Mouse (Mus musculus) midbrain, embryonic 15.5 days (tissue): ENCODE data around the gene Tgfbr3. TPM values are rescaled to one million over a fixed set of nuclear protein-coding genes. Genes with fewer than 3 reads are reported as not detected.

ENCODE experiments used
- ATAC-seq: fragments of 200-750 bp; cut with Nextera tagmentation; replicated peaks from 2 replicates; pipeline ENCODE4 v1.8.0; 2017; ENCODE audit warnings: moderate TSS enrichment
- H3K27ac ChIP-seq: fragments of 300-500 bp; sonication (generic); 2 replicates; pipeline ENCODE4 v1.5.1; 2015; ENCODE audit warnings: mild to moderate bottlenecking, inconsistent platforms
- H3K27me3 ChIP-seq: fragments of 300-500 bp; sonication (generic); replicated peaks from 2 replicates; pipeline ENCODE4 v1.6.1; 2015; ENCODE audit warnings: inconsistent platforms
- H3K36me3 ChIP-seq: fragments of 300-500 bp; sonication (generic); replicated peaks from 2 replicates; pipeline ENCODE4 v1.6.1; 2015; ENCODE audit warnings: inconsistent platforms
- H3K4me1 ChIP-seq: fragments of 300-500 bp; sonication (generic); 2 replicates; pipeline ENCODE4 v1.6.1; 2015; ENCODE audit warnings: inconsistent platforms
- H3K4me2 ChIP-seq: fragments of 300-500 bp; sonication (generic); 2 replicates; pipeline ENCODE4 v1.6.1; 2015; ENCODE audit warnings: inconsistent platforms, mild to moderate bottlenecking, moderate library complexity
- H3K4me3 ChIP-seq: fragments of 300-500 bp; sonication (generic); 2 replicates; pipeline ENCODE4 v1.5.1; 2015; ENCODE audit warnings: mild to moderate bottlenecking, inconsistent platforms
- H3K9ac ChIP-seq: fragments of 300-500 bp; sonication (generic); 2 replicates; pipeline ENCODE4 v1.6.1; 2015; ENCODE audit warnings: mild to moderate bottlenecking, inconsistent platforms
- H3K9me3 ChIP-seq: fragments of 300-500 bp; sonication (generic); 2 replicates; pipeline ENCODE4 v1.6.1; 2016; ENCODE audit warnings: inconsistent platforms
- WGBS: fragments of 180-500 bp; shearing (Covaris S2); methylation state at CpG from one replicate; pipeline ENCODE4 v1.1.7; 2015; ENCODE audit warnings: mixed read lengths; 5-methylcytosine and 5-hydroxymethylcytosine counted together
- polyA plus RNA-seq: library from polyadenylated mRNA; unstranded; fragments of >200 nt; fragmentation: Nextera tagmentation; extraction: Ambion mirVana; gene quantifications from 2 replicates; pipeline ENCODE4 v1.2.1, GENCODE M21; 2015

Gene Tgfbr3
- polyA plus RNA-seq, 1 experiment from 2014 or later: 6.5 TPM

GRCm38 (mm10) chr5:107159914-107160890, 129.2 kb downstream of the Tgfbr3 start:
- H3K36me3 ChIP-seq: no peaks in the 10 kb centered on the region

GRCm38 (mm10) chr5:107158531-107159178, 130.8 kb downstream of the Tgfbr3 start:
- H3K4me1 ChIP-seq: 0 out of 2 replicates have a peak, but pooled peaks cover 8% of the 10 kb centered on the region
- no peak overlapping the region for H3K27ac ChIP-seq
- H3K4me3 ChIP-seq: no peak overlapping the region
- H3K4me2 ChIP-seq: no peak overlapping the region
- ATAC-seq: peak; percentile 56; the same call in 1 of the 2 replicates
- H3K9ac ChIP-seq: no peak overlapping the region
- WGBS: 62% methylated on average over 7 of the region's 7 CpGs
- H3K27me3 ChIP-seq: no peaks in the 10 kb centered on the region
- no peaks in the 10 kb centered on the region for H3K36me3 ChIP-seq
- no peaks in the 10 kb centered on the region for H3K9me3 ChIP-seq

More at GRCm38 (mm10) chr5:107159914-107160890, 129.2 kb downstream of the Tgfbr3 start:
- H3K27me3 ChIP-seq: no peaks in the 10 kb centered on the region
- H3K9me3 ChIP-seq: no peaks in the 10 kb centered on the region
- no peak overlapping the region for H3K9ac ChIP-seq
- 0 out of 2 replicates have a peak, but pooled peaks cover 8% of the 10 kb centered on the region for H3K4me1 ChIP-seq
- no peak for ATAC-seq
- no peak overlapping the region for H3K4me2 ChIP-seq
- H3K4me3 ChIP-seq: no peak overlapping the region
- WGBS: 88% methylated on average over 8 of the region's 8 CpGs
- H3K27ac ChIP-seq: no peak overlapping the region

GRCm38 (mm10) chr5:107157384-107157783, 132.0 kb downstream of the Tgfbr3 start:
- 57% methylated on average over 9 of the region's 9 CpGs for WGBS
- no peak overlapping the region for H3K9ac ChIP-seq
- 0 out of 2 replicates have a peak, but pooled peaks cover 8% of the 10 kb centered on the region for H3K4me1 ChIP-seq
- H3K36me3 ChIP-seq: no peaks in the 10 kb centered on the region
- no peak overlapping the region for H3K27ac ChIP-seq
- H3K4me2 ChIP-seq: no peak overlapping the region
- no peaks in the 10 kb centered on the region for H3K9me3 ChIP-seq
- ATAC-seq: no peak
- no peaks in the 10 kb centered on the region for H3K27me3 ChIP-seq
- no peak overlapping the region for H3K4me3 ChIP-seq

- no peaks in the 10 kb centered on the region for H3K27me3 ChIP-seq
- H3K4me2 ChIP-seq: no peak overlapping the region
- H3K9me3 ChIP-seq: no peaks in the 10 kb centered on the region
- no peak overlapping the region for H3K9ac ChIP-seq
- H3K4me3 ChIP-seq: no peak overlapping the region
- no peak for ATAC-seq
- WGBS: 87% methylated on average over 3 of the region's 3 CpGs
- H3K36me3 ChIP-seq: no peaks in the 10 kb centered on the region
- no peak overlapping the region for H3K27ac ChIP-seq
- H3K4me1 ChIP-seq: peaks cover 12% of the 10 kb centered on the region
Measured at GRCm38 (mm10) chr5:107156096-107156495, 133.3 kb downstream of the Tgfbr3 start.

GRCm38 (mm10) chr5:107152989-107153388, 136.4 kb downstream of the Tgfbr3 start:
- H3K4me2 ChIP-seq: no peak overlapping the region
- no peaks in the 10 kb centered on the region for H3K9me3 ChIP-seq
- WGBS: 86% methylated on average over 4 of the region's 4 CpGs
- H3K9ac ChIP-seq: no peak overlapping the region
- no peaks in the 10 kb centered on the region for H3K27me3 ChIP-seq
- ATAC-seq: no peak
- no peaks in the 10 kb centered on the region for H3K36me3 ChIP-seq
- no peak overlapping the region for H3K27ac ChIP-seq
- no peak overlapping the region for H3K4me3 ChIP-seq
- H3K4me1 ChIP-seq: peaks cover 10% of the 10 kb centered on the region

- no peak overlapping the region for H3K4me2 ChIP-seq
- no peaks in the 10 kb centered on the region for H3K36me3 ChIP-seq
- H3K9me3 ChIP-seq: no peaks in the 10 kb centered on the region
- ATAC-seq: no peak
- H3K4me1 ChIP-seq: peaks cover 16% of the 10 kb centered on the region
- H3K9ac ChIP-seq: no peak overlapping the region
- no peak overlapping the region for H3K27ac ChIP-seq
- 58% methylated on average over 3 of the region's 3 CpGs for WGBS
- no peak overlapping the region for H3K4me3 ChIP-seq
- H3K27me3 ChIP-seq: no peaks in the 10 kb centered on the region
Measured at GRCm38 (mm10) chr5:107151320-107151719, 138.1 kb downstream of the Tgfbr3 start.

GRCm38 (mm10) chr5:107150555-107151312, 138.7 kb downstream of the Tgfbr3 start:
- Histone ChIP-seq H3K36me3 (no peaks in the 10 kb centered on the region), H3K4me1 (peaks cover 16% of the 10 kb centered on the region), H3K27ac (no peak overlapping the region), H3K9me3 (no peaks in the 10 kb centered on the region), H3K4me2 (no peak overlapping the region), H3K9ac (no peak overlapping the region), H3K4me3 (no peak overlapping the region), H3K27me3 (no peaks in the 10 kb centered on the region)
- ATAC-seq: no peak
- WGBS: 45% methylated on average over 9 of the region's 9 CpGs

- H3K36me3 ChIP-seq: no peaks in the 10 kb centered on the region
- 15% methylated on average over 13 of the region's 13 CpGs for WGBS
- no peak overlapping the region for H3K9ac ChIP-seq
- no peaks in the 10 kb centered on the region for H3K9me3 ChIP-seq
- H3K4me1 ChIP-seq: peaks cover 31% of the 10 kb centered on the region
- H3K4me3 ChIP-seq: no peak overlapping the region
- no peak overlapping the region for H3K27ac ChIP-seq
- peak; percentile 63 for ATAC-seq
- no peaks in the 10 kb centered on the region for H3K27me3 ChIP-seq
- no peak overlapping the region for H3K4me2 ChIP-seq
Measured at GRCm38 (mm10) chr5:107147951-107148766, 141.3 kb downstream of the Tgfbr3 start.

- Histone ChIP-seq H3K9ac (no peak overlapping the region), H3K4me1 (peaks cover 31% of the 10 kb centered on the region), H3K27me3 (no peaks in the 10 kb centered on the region), H3K4me3 (no peak overlapping the region), H3K9me3 (no peaks in the 10 kb centered on the region), H3K4me2 (no peak overlapping the region), H3K36me3 (no peaks in the 10 kb centered on the region), H3K27ac (no peak overlapping the region)
- ATAC-seq: no peak
Measured at GRCm38 (mm10) chr5:107147413-107147812, 142.0 kb downstream of the Tgfbr3 start.

GRCm38 (mm10) chr5:107146111-107146616, 143.3 kb downstream of the Tgfbr3 start:
- no peaks in the 10 kb centered on the region for H3K27me3 ChIP-seq
- H3K4me3 ChIP-seq: no peak overlapping the region
- no peaks in the 10 kb centered on the region for H3K9me3 ChIP-seq
- no peak overlapping the region for H3K4me2 ChIP-seq
- no peak overlapping the region for H3K27ac ChIP-seq
- 51% methylated on average over 11 of the region's 11 CpGs for WGBS
- no peaks in the 10 kb centered on the region for H3K36me3 ChIP-seq
- no peak overlapping the region for H3K9ac ChIP-seq
- peaks cover 27% of the 10 kb centered on the region for H3K4me1 ChIP-seq
- no peak for ATAC-seq

GRCm38 (mm10) chr5:107145125-107145524, 144.3 kb downstream of the Tgfbr3 start:
- 82% methylated on average over 4 of the region's 4 CpGs for WGBS
- H3K4me1 ChIP-seq: peaks cover 27% of the 10 kb centered on the region

More at GRCm38 (mm10) chr5:107145125-107145524, 144.3 kb downstream of the Tgfbr3 start:
- H3K27me3 ChIP-seq: no peaks in the 10 kb centered on the region
- no peak overlapping the region for H3K4me3 ChIP-seq
- H3K4me2 ChIP-seq: no peak overlapping the region
- H3K36me3 ChIP-seq: no peaks in the 10 kb centered on the region
- no peak for ATAC-seq
- H3K9ac ChIP-seq: no peak overlapping the region
- H3K27ac ChIP-seq: no peak overlapping the region
- no peaks in the 10 kb centered on the region for H3K9me3 ChIP-seq
